Mouse (Mus musculus) adrenal gland, postnatal 10 days (tissue): ENCODE results near the gene Fthl17f. TPM values are rescaled to one million over a fixed set of nuclear protein-coding genes. Genes with fewer than 3 reads are reported as not detected.
"Not testable (repeated sequence)": the region's sequence is repeated elsewhere in the genome, so short reads cannot be mapped to it uniquely, and the experiment has no call there.

Experiments used
- DNase-seq: peaks from one replicate; pipeline ENCODE4 v3.0.0; 2021; ENCODE audit warnings: mixed read lengths
- long read RNA-seq, 2 experiments: library from polyadenylated mRNA; stranded (forward); transcript quantifications; one replicate each; pipeline ENCODE4 v2.0.0; 2021
- total RNA-seq, 2 experiments: library from RNA; stranded (reverse); gene quantifications; 2 replicates each; pipeline ENCODE4 v1.2.3; 2021

The Fthl17f gene
- not detected for total RNA-seq
- long read RNA-seq, experiment 1, result 0 reads
- long read RNA-seq, experiment 2, result 0 reads

- not testable (repeated sequence) for DNase-seq
These were observed at the start of gene Fthl17f for GRCm38 (mm10) chrX:9062715-9063114. Gene Fthl17f (plus strand): TSS chrX:9063015.

DNA sequence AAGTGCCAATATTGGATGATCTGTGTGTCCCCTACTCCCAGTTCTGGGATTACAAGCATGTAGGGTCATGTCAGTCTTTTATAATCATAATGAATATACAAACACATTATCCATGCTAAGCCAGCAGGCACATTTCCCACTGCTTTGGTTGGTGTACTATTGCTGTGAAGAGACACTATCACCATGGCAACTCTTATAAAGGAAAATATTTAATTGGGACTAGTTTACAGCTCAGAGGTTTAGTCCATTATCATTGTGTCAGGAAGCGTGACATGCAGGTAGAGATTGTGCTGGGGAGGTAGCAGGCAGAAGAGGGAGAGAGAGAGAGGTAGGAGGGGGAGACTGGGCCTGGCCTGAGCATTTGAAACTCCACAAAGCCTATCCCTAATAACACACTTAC, 46.7 kb upstream of the Fthl17f start:
- no peak for DNase-seq

DNA sequence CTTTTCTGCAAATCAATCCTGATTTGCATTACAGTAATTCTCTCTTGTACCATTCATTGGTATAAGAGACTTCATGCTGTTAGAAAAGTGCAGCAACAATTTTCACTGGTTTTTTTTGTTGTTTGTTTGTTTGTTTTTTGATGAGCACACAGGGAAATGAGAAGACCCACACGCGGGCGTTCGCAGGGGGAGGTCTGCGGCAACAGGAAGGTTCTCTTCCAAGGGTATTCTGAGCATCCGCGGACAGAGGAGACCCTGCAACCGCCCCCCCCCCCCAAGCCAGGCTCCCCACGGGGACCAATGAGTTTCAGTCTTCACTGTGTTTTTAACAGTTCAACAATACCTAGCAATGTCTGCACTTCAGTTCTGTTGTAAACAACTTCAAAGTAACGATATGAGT, 43.3 kb upstream of the Fthl17f start:
- no peak for DNase-seq

DNA sequence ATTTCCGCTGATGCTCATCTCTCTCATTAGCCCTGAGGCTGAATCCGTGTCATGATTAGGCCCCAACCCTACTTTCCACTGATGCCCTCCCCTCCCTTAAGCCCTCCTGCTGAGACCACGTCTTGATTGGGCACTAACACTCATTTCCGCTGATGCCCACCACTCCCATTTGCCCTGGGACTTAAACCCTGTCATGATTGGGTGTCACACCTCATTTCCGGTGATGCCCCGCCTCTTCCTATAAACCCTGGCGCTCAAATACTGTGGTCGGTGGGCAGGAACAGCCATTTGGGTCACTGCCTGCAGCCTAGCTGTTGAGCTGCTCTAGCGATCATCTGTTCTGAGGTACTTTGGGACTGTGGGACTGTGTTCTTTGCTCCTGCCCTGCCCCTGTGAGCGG, 29.6 kb upstream of the Fthl17f start, which contains the start of gene Fthl17e:
TSS of gene Fthl17e (plus strand) at position 301 of the 400 bp plus-strand sequence.
- not testable (repeated sequence) for DNase-seq

DNA sequence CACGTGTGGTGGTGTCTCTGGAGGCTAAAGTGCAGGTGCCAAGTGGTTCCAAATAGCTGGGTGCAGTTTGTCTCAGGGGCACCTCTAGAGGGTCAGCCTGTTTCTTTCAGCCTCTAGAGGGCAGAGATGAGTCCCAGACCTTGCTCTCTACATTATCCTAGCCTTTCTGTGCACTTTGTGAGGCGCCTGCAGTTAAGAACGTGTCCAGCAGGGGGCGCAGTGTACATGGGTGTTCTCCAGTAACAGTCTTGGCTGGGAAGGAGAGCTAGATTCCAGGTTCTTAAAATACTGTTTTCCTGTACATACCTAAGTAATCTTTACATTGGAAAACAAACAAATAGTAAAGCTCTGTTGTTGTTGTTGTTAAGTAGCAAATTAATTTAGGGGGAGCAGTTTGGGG, 21.2 kb upstream of the Fthl17f start:
- peak; percentile 5 for DNase-seq

- DNase-seq, result peak; percentile 70
These were observed 1.9 kb upstream of the Fthl17f start for GRCm38 (mm10) chrX:9060952-9061351.

GRCm38 (mm10) chrX:9062101-9062500, 714 bp upstream of the Fthl17f start:
- DNase-seq, result no peak

- DNase-seq, result peak; percentile 79
These were observed 14.9 kb downstream of the Fthl17f start for GRCm38 (mm10) chrX:9077699-9078098.

- not testable (repeated sequence) for DNase-seq
These were observed 32.3 kb downstream of the Fthl17f start for GRCm38 (mm10) chrX:9095066-9095465.

GRCm38 (mm10) chrX:9104262-9104661, 41.4 kb downstream of the Fthl17f start, which contains the start of gene 4930402K13Rik:
Gene 4930402K13Rik (plus strand): TSS chrX:9104562.
- DNase-seq, result no peak

- no peak for DNase-seq
These were observed 47.6 kb downstream of the Fthl17f start for GRCm38 (mm10) chrX:9110381-9110780.

Other genes with a start within 250 kb of the Fthl17f start
- not detected for gene Gm6592, start 219.0 kb upstream of the Fthl17f start, total RNA-seq
- not detected for gene Gm5751, start 188.8 kb upstream of the Fthl17f start, total RNA-seq
- 1 to 10 TPM; 7.7 to 7.8 TPM for gene B630019K06Rik, start 170.6 kb upstream of the Fthl17f start, total RNA-seq
- gene Fthl17b, start 100.0 kb upstream of the Fthl17f start, total RNA-seq, result not detected
- gene Fthl17c, start 86.5 kb upstream of the Fthl17f start, total RNA-seq, result not detected
- gene Fthl17d, start 76.3 kb upstream of the Fthl17f start, total RNA-seq, result not detected
- not detected for gene Fthl17e, start 29.5 kb upstream of the Fthl17f start, total RNA-seq
- not detected for gene 4930402K13Rik, start 41.5 kb downstream of the Fthl17f start, total RNA-seq
- 1 to 10 TPM; 2.1 to 2.9 TPM for gene Lancl3, start 136.9 kb downstream of the Fthl17f start, total RNA-seq
- not detected for gene Gm14862, start 193.9 kb downstream of the Fthl17f start, total RNA-seq
- 1 to 10 TPM; 2.2 to 2.8 TPM for gene Xk, start 209.7 kb downstream of the Fthl17f start, total RNA-seq
- under 1 TPM in 1 of 2 experiments, not detected in 1; 0.82 TPM for gene H2al1m, start 220.7 kb downstream of the Fthl17f start, total RNA-seq